Mouse (Mus musculus) limb, embryonic 11.5 days (tissue): ENCODE data around the gene Mau2. TPM values are rescaled to one million over a fixed set of nuclear protein-coding genes. Genes with fewer than 3 reads are reported as not detected.

Source experiments
- ATAC-seq: fragments of 200-750 bp; cut with Nextera tagmentation; 2 replicates; pipeline ENCODE4 v1.8.0; 2017; ENCODE audit warnings: low read depth; ENCODE audit not compliant: insufficient number of reproducible peaks, low FRiP score, low TSS enrichment
- DNase-seq: peaks from one replicate; pipeline ENCODE4 v3.0.0-alpha.2; 2015; ENCODE audit warnings: low spot score
- H3K27ac ChIP-seq: fragments of 300-500 bp; sonication (generic); replicated peaks from 2 replicates; pipeline ENCODE4 v1.5.1; 2014; ENCODE audit warnings: low read depth, mild to moderate bottlenecking, low read length
- H3K27me3 ChIP-seq: fragments of 300-500 bp; sonication (generic); 2 replicates; pipeline ENCODE4 v1.6.1; 2014; ENCODE audit warnings: mild to moderate bottlenecking, low read length, mixed read lengths; ENCODE audit not compliant: control insufficient read depth, insufficient read depth
- H3K36me3 ChIP-seq: fragments of 300-500 bp; sonication (generic); 2 replicates; pipeline ENCODE4 v1.6.1; 2014; ENCODE audit warnings: mild to moderate bottlenecking, low read length, moderate library complexity, mixed read lengths; ENCODE audit not compliant: control insufficient read depth, insufficient read depth
- H3K4me1 ChIP-seq: fragments of 300-500 bp; sonication (generic); 2 replicates; pipeline ENCODE4 v1.6.1; 2014; ENCODE audit warnings: low read length, mixed read lengths; ENCODE audit not compliant: control insufficient read depth, insufficient read depth
- H3K4me2 ChIP-seq: fragments of 300-500 bp; sonication (generic); 2 replicates; pipeline ENCODE4 v1.6.1; 2014; ENCODE audit warnings: low read depth, mild to moderate bottlenecking, moderate library complexity; ENCODE audit not compliant: severe bottlenecking
- H3K4me3 ChIP-seq: fragments of 300-500 bp; sonication (generic); 2 replicates; pipeline ENCODE4 v1.5.1; 2014; ENCODE audit warnings: low read depth, low read length
- H3K9ac ChIP-seq: fragments of 300-500 bp; sonication (generic); 2 replicates; pipeline ENCODE4 v1.6.1; 2014; ENCODE audit warnings: mild to moderate bottlenecking, low read length
- H3K9me3 ChIP-seq: fragments of 300-500 bp; sonication (generic); 2 replicates; pipeline ENCODE4 v1.6.1; 2016; ENCODE audit warnings: low read length; ENCODE audit not compliant: control insufficient read depth
- WGBS: fragments of 180-500 bp; shearing (Covaris S2); extraction: QIAGEN DNeasy Blood & Tissue Kit; methylation state at CpG from one replicate; pipeline ENCODE4 v1.1.7; 2014; 5-methylcytosine and 5-hydroxymethylcytosine counted together
- polyA plus RNA-seq: library from polyadenylated mRNA; unstranded; fragments of >200 nt; fragmentation: Nextera tagmentation; extraction: Ambion mirVana; gene quantifications from 2 replicates; pipeline ENCODE4 v1.2.1, GENCODE M21; 2014

Mau2 gene
- polyA plus RNA-seq, 1 experiment from 2014 or later = 52.5 TPM

- WGBS = under 1% methylated on average over 40 of the region's 50 CpGs
- H3K9ac ChIP-seq = peak overlapping the region; percentile 91
- H3K4me1 ChIP-seq = peaks cover 27% of the 10 kb centered on the region
- no peaks in the 10 kb centered on the region for H3K9me3 ChIP-seq
- H3K4me2 ChIP-seq = peak overlapping the region; percentile 80
- peak overlapping the region; percentile 82 for H3K27ac ChIP-seq
- peak; percentile 98 for DNase-seq
- ATAC-seq = peak; percentile 93
- H3K27me3 ChIP-seq = no peaks in the 10 kb centered on the region
- H3K36me3 ChIP-seq = no peaks in the 10 kb centered on the region; the same call in 1 of the 2 replicates
- peak overlapping the region; percentile 95 for H3K4me3 ChIP-seq
Observed at GRCm38 (mm10) chr8:69974194-69974614, 68.3 kb downstream of the Mau2 start.

- peak overlapping the region; percentile 95 for H3K4me3 ChIP-seq
- no peaks in the 10 kb centered on the region; the same call in 1 of the 2 replicates for H3K36me3 ChIP-seq
- H3K4me2 ChIP-seq = peak overlapping the region; percentile 80
- peak overlapping the region; percentile 91 for H3K9ac ChIP-seq
- H3K9me3 ChIP-seq = no peaks in the 10 kb centered on the region
- peak overlapping the region; percentile 82 for H3K27ac ChIP-seq
- no peaks in the 10 kb centered on the region for H3K27me3 ChIP-seq
- DNase-seq (peak; percentile 75), ATAC-seq (peak; percentile 55; the same call in 1 of the 2 replicates)
- under 1% methylated on average over 52 of the region's 68 CpGs for WGBS
- peaks cover 27% of the 10 kb centered on the region for H3K4me1 ChIP-seq
Observed at GRCm38 (mm10) chr8:69973442-69974161, 68.9 kb downstream of the Mau2 start.

GRCm38 (mm10) chr8:69973063-69973441 lies 69.5 kb downstream of the Mau2 start:
- no peaks in the 10 kb centered on the region for H3K9me3 ChIP-seq
- DNase-seq (no peak), ATAC-seq (no peak)
- peaks cover 27% of the 10 kb centered on the region for H3K4me1 ChIP-seq
- H3K9ac ChIP-seq = peak overlapping the region; percentile 91
- H3K36me3 ChIP-seq = no peaks in the 10 kb centered on the region; the same call in none of the 2 replicates
- H3K4me3 ChIP-seq = peak overlapping the region; percentile 95
- WGBS = 16% methylated on average over 7 of the region's 7 CpGs
- no peaks in the 10 kb centered on the region for H3K27me3 ChIP-seq
- H3K27ac ChIP-seq = no peak overlapping the region
- H3K4me2 ChIP-seq = peak overlapping the region; percentile 80

DNA sequence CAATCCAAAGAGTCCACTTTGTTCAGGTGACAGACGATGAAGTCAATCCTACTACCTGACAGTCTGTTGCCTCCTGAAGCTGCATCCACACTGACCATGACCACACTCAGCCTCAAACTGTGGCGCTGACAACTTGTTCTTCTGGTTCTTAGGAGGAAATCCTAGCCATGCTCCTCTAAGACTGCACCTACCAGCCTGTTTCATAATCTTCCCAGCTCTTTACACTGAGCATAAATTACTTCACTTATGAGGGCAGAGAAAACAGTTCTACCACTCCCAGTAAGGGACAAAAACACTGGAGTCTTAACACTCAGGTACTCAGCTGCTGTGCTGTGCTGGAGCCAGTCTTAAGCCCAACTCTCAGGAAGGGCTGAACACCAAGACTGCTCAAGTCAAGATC lies 71.7 kb downstream of the Mau2 start:
- H3K4me2 ChIP-seq = no peak overlapping the region
- no peak overlapping the region for H3K9ac ChIP-seq
- ATAC-seq = no peak
- WGBS = 79% methylated on average over 2 of the region's 2 CpGs
- DNase-seq = no peak
- peaks cover under 1% of the 10 kb centered on the region for H3K36me3 ChIP-seq
- H3K4me3 ChIP-seq = no peak overlapping the region
- H3K9me3 ChIP-seq = no peaks in the 10 kb centered on the region
- H3K27ac ChIP-seq = no peak overlapping the region
- H3K4me1 ChIP-seq = peaks cover 21% of the 10 kb centered on the region
- H3K27me3 ChIP-seq = no peaks in the 10 kb centered on the region

DNA sequence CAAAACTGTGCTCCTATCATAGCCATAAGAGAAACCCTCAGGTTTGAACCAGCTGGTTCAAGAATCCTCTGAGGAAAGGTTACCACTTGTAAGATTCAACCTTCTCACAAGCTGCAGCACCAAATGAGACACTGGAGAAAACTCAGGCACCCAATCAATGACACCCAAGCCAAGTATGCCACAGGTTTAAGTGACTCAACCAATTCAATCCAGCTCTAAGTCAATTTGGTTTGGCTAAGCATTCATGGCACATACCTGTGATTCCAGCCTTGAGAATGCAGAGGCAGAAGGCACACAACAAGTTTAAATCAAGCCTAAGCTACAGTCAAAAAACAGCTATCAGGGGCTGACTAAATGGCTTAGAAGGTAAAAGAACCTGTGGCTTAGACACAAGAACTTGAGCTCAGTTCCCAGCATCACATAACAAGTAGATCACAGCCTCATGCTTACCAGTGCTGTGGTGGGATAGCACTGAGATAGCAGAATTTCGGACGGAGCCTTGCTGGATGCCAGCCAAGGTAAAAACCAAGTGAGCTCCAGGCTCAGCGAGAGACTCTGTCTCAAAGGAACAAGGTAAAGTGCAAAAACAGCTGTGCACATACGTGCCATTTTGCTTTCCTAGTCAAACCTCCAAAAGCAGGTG lies 75.1 kb downstream of the Mau2 start:
- no peak overlapping the region; the same call in 1 of the 2 replicates for H3K4me3 ChIP-seq
- H3K9ac ChIP-seq = no peak overlapping the region; the same call in 1 of the 2 replicates
- ATAC-seq (no peak), DNase-seq (no peak)
- 90% methylated on average over 4 of the region's 4 CpGs for WGBS
- H3K27ac ChIP-seq = no peak overlapping the region
- peaks cover 12% of the 10 kb centered on the region for H3K4me1 ChIP-seq
- H3K9me3 ChIP-seq = no peaks in the 10 kb centered on the region
- H3K4me2 ChIP-seq = no peak overlapping the region
- peaks cover 3% of the 10 kb centered on the region for H3K36me3 ChIP-seq
- H3K27me3 ChIP-seq = no peaks in the 10 kb centered on the region

Other genes with a start within 250 kb of the Mau2 start
- gene Gmip, start 234.1 kb downstream of the Mau2 start, polyA plus RNA-seq = 5.0 and 5.8 TPM in 2 replicates
- gene Lpar2, start 220.3 kb downstream of the Mau2 start, polyA plus RNA-seq = 2.1 and 2.3 TPM in 2 replicates
- 11.2 and 11.5 TPM in 2 replicates for gene Pbx4, start 210.2 kb downstream of the Mau2 start, polyA plus RNA-seq
- gene Cilp2, start 155.0 kb downstream of the Mau2 start, polyA plus RNA-seq = 0.28 and 0.35 TPM in 2 replicates
- 4.4 and 4.9 TPM in 2 replicates for gene Tssk6, start 140.6 kb downstream of the Mau2 start, polyA plus RNA-seq
- 164 and 168 TPM in 2 replicates for gene Ndufa13, start 140.2 kb downstream of the Mau2 start, polyA plus RNA-seq
- gene Yjefn3, start 140.0 kb downstream of the Mau2 start, polyA plus RNA-seq = 2.5 and 4.3 TPM in 2 replicates
- gene Gatad2a, start 46.4 kb downstream of the Mau2 start, polyA plus RNA-seq = 79.5 and 93.3 TPM in 2 replicates
- gene Sugp1, start 79 bp upstream of the Mau2 start, polyA plus RNA-seq = 39.1 TPM in 2 replicates
- gene Tm6sf2, start 30.2 kb upstream of the Mau2 start, polyA plus RNA-seq = 0.52 and 1.2 TPM in 2 replicates
- 0.05 TPM in 1 of 2 replicates, not detected in the other for gene Hapln4, start 40.7 kb upstream of the Mau2 start, polyA plus RNA-seq
- gene Ncan, start 78.1 kb upstream of the Mau2 start, polyA plus RNA-seq = 0.60 and 0.79 TPM in 2 replicates
- 13.7 and 20.8 TPM in 2 replicates for gene Nr2c2ap, start 88.6 kb upstream of the Mau2 start, polyA plus RNA-seq
- gene Rfxank, start 96.4 kb upstream of the Mau2 start, polyA plus RNA-seq = 20.0 and 21.3 TPM in 2 replicates
- 49.6 and 53.2 TPM in 2 replicates for gene Borcs8, start 96.8 kb upstream of the Mau2 start, polyA plus RNA-seq
- gene Mef2b, start 97.0 kb upstream of the Mau2 start, polyA plus RNA-seq = 0.40 and 0.41 TPM in 2 replicates
- gene Tmem161a, start 129.6 kb upstream of the Mau2 start, polyA plus RNA-seq = 43.5 and 46.9 TPM in 2 replicates
- gene Slc25a42, start 169.6 kb upstream of the Mau2 start, polyA plus RNA-seq = 2.1 and 2.4 TPM in 2 replicates
- 34.3 and 41.0 TPM in 2 replicates for gene Sugp2, start 191.5 kb upstream of the Mau2 start, polyA plus RNA-seq
- 19.8 and 20.1 TPM in 2 replicates for gene Armc6, start 191.7 kb upstream of the Mau2 start, polyA plus RNA-seq
- 75.2 and 78.6 TPM in 2 replicates for gene Homer3, start 240.1 kb upstream of the Mau2 start, polyA plus RNA-seq